ENCODE assay signal across 9 mouse cellular contexts in the genomic region with DNA sequence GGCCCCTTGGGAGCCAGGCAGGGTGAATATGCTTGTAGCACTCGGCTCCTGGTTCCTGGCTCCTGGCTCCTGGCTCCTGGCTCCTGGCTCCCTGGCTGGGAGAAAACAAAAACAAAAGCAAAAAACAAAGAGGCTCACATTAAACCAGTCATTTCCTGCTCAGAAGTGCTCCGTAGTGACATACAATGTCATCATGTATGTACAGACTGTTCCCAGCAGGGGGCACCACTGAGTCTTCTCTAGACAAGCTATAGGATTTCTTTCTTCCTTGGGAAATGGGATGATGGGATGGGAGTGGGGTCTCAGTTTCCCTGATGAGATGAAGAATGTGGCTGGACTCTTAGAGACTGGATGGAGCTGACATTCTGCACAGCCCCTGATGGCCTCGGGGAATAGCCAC. TPM values are rescaled to one million over a fixed set of nuclear protein-coding genes. Genes with fewer than 3 reads are reported as not detected.
DNase-seq lines count a peak whose midpoint lies in the region; ATAC-seq and TF ChIP-seq lines count a peak whose summit lies in the region.
"Had no signal": no experiment of that assay in that cellular context is flagged by ENCODE, and none has a peak within 500 bp of the region (broad histone marks: within the 10 kb centered on the region; RNA-seq: fewer than 3 reads in every experiment).

No protein-coding gene starts in this region.

- DNase-seq in heart, adult 2 months: peak; percentile 33 to 51
- DNase-seq in heart, embryonic 10.5 days (ENCODE audit: low spot score): no peak
- peak; percentile 60 for DNase-seq in urinary bladder, postnatal 14 days (ENCODE audit: low spot score)
- DNase-seq in urinary bladder, postnatal 10 days (ENCODE audit: low spot score): no peak
- peak; percentile 47 to 54 for DNase-seq in cerebellum, postnatal 36 days
- DNase-seq in thymus, postnatal 14 days: peak; percentile 82

- no peaks in the 10 kb centered on the region for H3K9me3 ChIP-seq in heart, embryonic 10.5 days
- H3K9me3 ChIP-seq in kidney, embryonic 16.5 days (ENCODE audit: low read length): no peaks in the 10 kb centered on the region
- H3K9me3 ChIP-seq: limb, embryonic 15.5 days had no signal

- no peak for TF ChIP-seq EP300 in heart, adult 2 months (IDR thresholded peaks at IDR 0.05; ENCODE audit: insufficient read depth, low read depth, low read length)

- H3K4me2 ChIP-seq in kidney, embryonic 16.5 days (replicated peaks; ENCODE audit: low read depth, low read length): no peak overlapping the region
- H3K4me2 ChIP-seq: limb, embryonic 15.5 days had no signal

- no peak overlapping the region for H3K4me3 ChIP-seq in heart, adult 2 months
- H3K4me3 ChIP-seq in heart, embryonic 10.5 days: no peak overlapping the region
- H3K4me3 ChIP-seq in kidney, embryonic 16.5 days (ENCODE audit: low read length): no peak overlapping the region
- H3K4me3 ChIP-seq: limb, embryonic 15.5 days had no signal

- H3K36me3 ChIP-seq in heart, adult 2 months (ENCODE audit: control insufficient read depth, insufficient read depth, low read length): no peaks in the 10 kb centered on the region
- no peaks in the 10 kb centered on the region for H3K36me3 ChIP-seq in heart, embryonic 10.5 days
- H3K36me3 ChIP-seq in kidney, embryonic 16.5 days (ENCODE audit: insufficient read depth, low read length): no peaks in the 10 kb centered on the region
- H3K36me3 ChIP-seq: limb, embryonic 15.5 days had no signal

- WGBS in heart, adult 2 months: 41% methylated on average over 3 of the region's 3 CpGs
- 43% methylated on average over 3 of the region's 3 CpGs for WGBS in heart, embryonic 10.5 days
- WGBS in kidney, embryonic 16.5 days: 53% methylated on average over 3 of the region's 3 CpGs

- no peaks in the 10 kb centered on the region for H3K79me2 ChIP-seq in heart, adult 2 months (replicated peaks; ENCODE audit: control insufficient read depth, insufficient read depth, low read length)

- no peak overlapping the region for H3K27ac ChIP-seq in heart, adult 2 months
- H3K27ac ChIP-seq in heart, embryonic 10.5 days: no peak overlapping the region
- H3K27ac ChIP-seq in kidney, embryonic 16.5 days (ENCODE audit: low read length): no peak overlapping the region
- H3K27ac ChIP-seq: limb, embryonic 15.5 days had no signal

- intact Hi-C loops in heart, adult 2 months (cut with DNase I): no loop called here

- H3K9ac ChIP-seq in heart, adult 2 months (ENCODE audit: low read depth, low read length): no peak overlapping the region
- H3K9ac ChIP-seq in kidney, embryonic 16.5 days (replicated peaks; ENCODE audit: low read length): no peak overlapping the region
- H3K9ac ChIP-seq: limb, embryonic 15.5 days had no signal

- peak; percentile 79 for TF ChIP-seq CTCF in heart, adult 2 months (IDR thresholded peaks at IDR 0.05)

- H3K27me3 ChIP-seq in heart, adult 2 months (ENCODE audit: control insufficient read depth, insufficient read depth, low read length): no peaks in the 10 kb centered on the region
- peaks cover 4% of the 10 kb centered on the region; the same call in 1 of the 2 replicates for H3K27me3 ChIP-seq in heart, embryonic 10.5 days (ENCODE audit: insufficient read depth, poor library complexity, severe bottlenecking)
- H3K27me3 ChIP-seq in kidney, embryonic 16.5 days (ENCODE audit: insufficient read depth, low read length): no peaks in the 10 kb centered on the region
- H3K27me3 ChIP-seq: limb, embryonic 15.5 days had no signal

- H3K4me1 ChIP-seq in heart, adult 2 months (ENCODE audit: control insufficient read depth, insufficient read depth, low read length): no peaks in the 10 kb centered on the region
- H3K4me1 ChIP-seq in heart, embryonic 10.5 days: no peaks in the 10 kb centered on the region
- H3K4me1 ChIP-seq in kidney, embryonic 16.5 days (ENCODE audit: insufficient read depth, low read length): no peaks in the 10 kb centered on the region
- H3K4me1 ChIP-seq: limb, embryonic 15.5 days had no signal

- 0 out of 2 replicates have a peak, but pooled peaks have one; percentile 12 for ATAC-seq in kidney, embryonic 16.5 days (ENCODE audit: low FRiP score, low TSS enrichment)
- 0 out of 2 replicates have a peak, but pooled peaks have one; percentile 65 for ATAC-seq in megakaryocyte-erythroid progenitor cell, adult 5-6 weeks (replicated peaks; ENCODE audit: low FRiP score, low TSS enrichment, poor library complexity, severe bottlenecking)

- no peak for TF ChIP-seq POLR2A in heart, adult 2 months (IDR thresholded peaks at IDR 0.05; ENCODE audit: insufficient read depth, low read depth, low read length)

RNA-seq across cellular contexts. Expression of gene Drc7, which starts 12.7 kb away (rescaled TPM):
- not detected for total RNA-seq in heart, adult 2 months (2021)
- polyA plus RNA-seq in heart, adult 2 months (2012; rRNA removed): 0.41 TPM in 1 of 2 replicates, not detected in the other
- 0.09 TPM in 1 of 2 replicates, not detected in the other for polyA plus RNA-seq in heart, embryonic 10.5 days (2016; fragmentation: Nextera tagmentation; extraction: Ambion mirVana)
- polyA plus RNA-seq in kidney, embryonic 16.5 days (2015; fragmentation: Nextera tagmentation; extraction: Ambion mirVana): 0.05 TPM in 1 of 2 replicates, not detected in the other
- 0.68 TPM in 1 of 2 replicates, not detected in the other for total RNA-seq in megakaryocyte-erythroid progenitor cell, adult 5-6 weeks (2014; fragmentation: Nextera tagmentation)
- 0.84 and 2.0 TPM in 2 replicates for total RNA-seq in megakaryocyte-erythroid progenitor cell, adult 5-6 weeks (2017)

RNA-seq across cellular contexts. Expression of gene Katnb1, which starts 13.4 kb away (rescaled TPM):
- 1 to 10 TPM; 4.5 to 5.9 TPM for total RNA-seq in heart, adult 2 months (2021)
- 8.7 and 9.1 TPM in 2 replicates for polyA plus RNA-seq in heart, adult 2 months (2012; rRNA removed)
- 25.8 and 29.8 TPM in 2 replicates for polyA plus RNA-seq in heart, embryonic 10.5 days (2016; fragmentation: Nextera tagmentation; extraction: Ambion mirVana)
- 29.5 and 33.2 TPM in 2 replicates for polyA plus RNA-seq in kidney, embryonic 16.5 days (2015; fragmentation: Nextera tagmentation; extraction: Ambion mirVana)
- total RNA-seq in megakaryocyte-erythroid progenitor cell, adult 5-6 weeks (2014; fragmentation: Nextera tagmentation): 7.7 and 18.8 TPM in 2 replicates
- 19.4 and 27.5 TPM in 2 replicates for total RNA-seq in megakaryocyte-erythroid progenitor cell, adult 5-6 weeks (2017)

RNA-seq across cellular contexts. Expression of gene Adgrg3, which starts 50.1 kb away (rescaled TPM):
- 1 to 10 TPM; 1.3 to 2.5 TPM for total RNA-seq in heart, adult 2 months (2021)
- polyA plus RNA-seq in heart, adult 2 months (2012; rRNA removed): 4.3 and 4.9 TPM in 2 replicates
- 3.0 and 3.9 TPM in 2 replicates for polyA plus RNA-seq in heart, embryonic 10.5 days (2016; fragmentation: Nextera tagmentation; extraction: Ambion mirVana)
- 5.0 and 5.1 TPM in 2 replicates for polyA plus RNA-seq in kidney, embryonic 16.5 days (2015; fragmentation: Nextera tagmentation; extraction: Ambion mirVana)
- total RNA-seq in megakaryocyte-erythroid progenitor cell, adult 5-6 weeks (2014; fragmentation: Nextera tagmentation): 30.9 and 44.1 TPM in 2 replicates
- total RNA-seq in megakaryocyte-erythroid progenitor cell, adult 5-6 weeks (2017): 20.4 and 46.4 TPM in 2 replicates

Comparison
In these comparisons a context has a peak if more than half of its experiments do, and no peak if none do; other contexts are left out.
1. DNase-seq: peak in heart, adult 2 months (2 of 2), urinary bladder, postnatal 14 days (single experiment), cerebellum, postnatal 36 days (2 of 2) and thymus, postnatal 14 days (single experiment); none in heart, embryonic 10.5 days (single experiment) and urinary bladder, postnatal 10 days (single experiment).